ENCODE assay signal across 8 mouse cellular contexts in genomic region chr3:89354816-89355511, GRCm38 (mm10). TPM values are rescaled to one million over a fixed set of nuclear protein-coding genes. Genes with fewer than 3 reads are reported as not detected.
DNase-seq lines count a peak whose midpoint lies in the region; ATAC-seq and TF ChIP-seq lines count a peak whose summit lies in the region.
"Had no signal": no experiment of that assay in that cellular context is flagged by ENCODE, and none has a peak within 500 bp of the region (broad histone marks: within the 10 kb centered on the region; RNA-seq: fewer than 3 reads in every experiment).

No protein-coding gene starts in this region.

- H3K4me2 ChIP-seq in intestine, embryonic 15.5 days (replicated peaks), result peak overlapping the region; percentile 28; the same call in 1 of the 2 replicates
- H3K4me2 ChIP-seq in midbrain, postnatal 0 days (ENCODE audit: low read depth, low read length, poor library complexity, severe bottlenecking), result no peak overlapping the region

- intact Hi-C loops in gastrocnemius, adult 2 months (cut with DNase I), result loop anchor here (2.0 kb wide), 2 partner anchors 14 to 38 kb away; no protein-coding TSS in a partner anchor
- intact Hi-C loops in left cerebral cortex, postnatal 14 days (cut with DNase I), result loop anchor here (5.0 kb wide), 1 partner anchor 38 kb away; no protein-coding TSS in a partner anchor

- TF ChIP-seq CTCF in gastrocnemius, adult 2 months (IDR thresholded peaks at IDR 0.05), result peak; percentile 100
- peak; percentile 88 for TF ChIP-seq CTCF in midbrain, postnatal 0 days (IDR thresholded peaks at IDR 0.05)

- no peaks in the 10 kb centered on the region for H3K36me3 ChIP-seq in intestine, embryonic 15.5 days
- H3K36me3 ChIP-seq in midbrain, postnatal 0 days (ENCODE audit: insufficient read depth, low read length), result no peaks in the 10 kb centered on the region

- H3K27ac ChIP-seq in gastrocnemius, adult 2 months, result peak overlapping the region; percentile 43; the same call in 1 of the 2 replicates
- H3K27ac ChIP-seq in intestine, embryonic 15.5 days, result no peak overlapping the region
- H3K27ac ChIP-seq in midbrain, postnatal 0 days (ENCODE audit: low read depth, low read length), result no peak overlapping the region

- peak; percentile 81 for DNase-seq in R1 (ENCODE audit: low read depth, low spot score)
- peak; percentile 82 for DNase-seq in cerebellum, adult 11 months
- DNase-seq in gastrocnemius, adult 2 months, result peak; percentile 83
- peak; percentile 86 to 95 for DNase-seq in left cerebral cortex, postnatal 14 days (ENCODE audit: low spot score in 2 of 2)
- peak; percentile 74 for DNase-seq in midbrain, postnatal 0 days (ENCODE audit: low spot score)
- DNase-seq in spleen, postnatal 4 days (ENCODE audit: low spot score in 2 of 2), result peak; percentile 72 to 91

- H3K9me3 ChIP-seq in intestine, embryonic 15.5 days, result no peaks in the 10 kb centered on the region
- H3K9me3 ChIP-seq in midbrain, postnatal 0 days (ENCODE audit: low read length), result no peaks in the 10 kb centered on the region

- H3K4me1 ChIP-seq in intestine, embryonic 15.5 days (replicated peaks), result peaks cover 19% of the 10 kb centered on the region
- H3K4me1 ChIP-seq in midbrain, postnatal 0 days (ENCODE audit: insufficient read depth, low read length), result no peaks in the 10 kb centered on the region

- H3K9ac ChIP-seq in intestine, embryonic 15.5 days, result no peak overlapping the region
- H3K9ac ChIP-seq in midbrain, postnatal 0 days (replicated peaks; ENCODE audit: low read length, poor library complexity, severe bottlenecking), result no peak overlapping the region

- WGBS in intestine, embryonic 15.5 days, result 20% methylated on average over 5 of the region's 5 CpGs
- 22% methylated on average over 5 of the region's 5 CpGs for WGBS in midbrain, postnatal 0 days

- H3K4me3 ChIP-seq in gastrocnemius, adult 2 months, result no peak overlapping the region
- no peak overlapping the region for H3K4me3 ChIP-seq in intestine, embryonic 15.5 days (replicated peaks)
- no peak overlapping the region for H3K4me3 ChIP-seq in midbrain, postnatal 0 days (ENCODE audit: low read depth, low read length)

- peak; percentile 64 for ATAC-seq in intestine, embryonic 15.5 days
- ATAC-seq in midbrain, postnatal 0 days (ENCODE audit: low FRiP score), result no peak

- no peaks in the 10 kb centered on the region for H3K27me3 ChIP-seq in intestine, embryonic 15.5 days (replicated peaks)
- H3K27me3 ChIP-seq in midbrain, postnatal 0 days (ENCODE audit: insufficient read depth, low read length), result no peaks in the 10 kb centered on the region

RNA-seq across cellular contexts. Expression of gene Adam15, which starts 5.2 kb away (rescaled TPM):
- total RNA-seq in gastrocnemius, adult 2 months (2021), result 10 to 100 TPM; 21.7 to 30.5 TPM
- 45.5 and 49.5 TPM in 2 replicates for polyA plus RNA-seq in intestine, embryonic 15.5 days (2015; fragmentation: Nextera tagmentation; extraction: Ambion mirVana)
- 10 to 100 TPM; 95.0 TPM for total RNA-seq in left cerebral cortex, postnatal 14 days (2021)
- 63.4 and 88.8 TPM in 2 replicates for total RNA-seq in midbrain, postnatal 0 days (2014; rRNA removed)
- polyA plus RNA-seq in midbrain, postnatal 0 days (2015; fragmentation: Nextera tagmentation; extraction: Ambion mirVana), result 73.6 and 79.4 TPM in 2 replicates

RNA-seq across cellular contexts. Expression of gene Dcst2, which starts 6.8 kb away (rescaled TPM):
- total RNA-seq in gastrocnemius, adult 2 months (2021), result not detected
- polyA plus RNA-seq in intestine, embryonic 15.5 days (2015; fragmentation: Nextera tagmentation; extraction: Ambion mirVana), result 1.4 and 1.5 TPM in 2 replicates
- under 1 TPM; 0.34 to 0.35 TPM for total RNA-seq in left cerebral cortex, postnatal 14 days (2021)
- not detected in 2 replicates for total RNA-seq in midbrain, postnatal 0 days (2014; rRNA removed)
- polyA plus RNA-seq in midbrain, postnatal 0 days (2015; fragmentation: Nextera tagmentation; extraction: Ambion mirVana), result 0.31 and 0.51 TPM in 2 replicates
- total RNA-seq: neutrophil, adult 5-6 weeks had no signal

RNA-seq across cellular contexts. Expression of gene Dcst1, which starts 10.1 kb away (rescaled TPM):
- not detected for total RNA-seq in gastrocnemius, adult 2 months (2021)
- polyA plus RNA-seq in intestine, embryonic 15.5 days (2015; fragmentation: Nextera tagmentation; extraction: Ambion mirVana), result 1.6 and 1.9 TPM in 2 replicates
- total RNA-seq in left cerebral cortex, postnatal 14 days (2021), result under 1 TPM in 1 of 2 experiments, not detected in 1; 0.23 TPM
- total RNA-seq in midbrain, postnatal 0 days (2014; rRNA removed), result 0.05 TPM in 1 of 2 replicates, not detected in the other
- 1.1 TPM in 2 replicates for polyA plus RNA-seq in midbrain, postnatal 0 days (2015; fragmentation: Nextera tagmentation; extraction: Ambion mirVana)
- total RNA-seq: neutrophil, adult 5-6 weeks had no signal

RNA-seq across cellular contexts. Expression of gene Efna4, which starts 17.1 kb away (rescaled TPM):
- under 1 TPM; 0.15 to 0.20 TPM for total RNA-seq in gastrocnemius, adult 2 months (2021)
- polyA plus RNA-seq in intestine, embryonic 15.5 days (2015; fragmentation: Nextera tagmentation; extraction: Ambion mirVana), result 16.9 and 18.1 TPM in 2 replicates
- total RNA-seq in left cerebral cortex, postnatal 14 days (2021), result under 1 TPM; 0.29 to 0.61 TPM
- total RNA-seq in midbrain, postnatal 0 days (2014; rRNA removed), result 3.0 and 7.9 TPM in 2 replicates
- 2.5 and 3.5 TPM in 2 replicates for polyA plus RNA-seq in midbrain, postnatal 0 days (2015; fragmentation: Nextera tagmentation; extraction: Ambion mirVana)
- total RNA-seq: neutrophil, adult 5-6 weeks had no signal

RNA-seq across cellular contexts. Expression of gene Efna3, which starts 32.2 kb away (rescaled TPM):
- not detected for total RNA-seq in gastrocnemius, adult 2 months (2021)
- 9.0 and 9.2 TPM in 2 replicates for polyA plus RNA-seq in intestine, embryonic 15.5 days (2015; fragmentation: Nextera tagmentation; extraction: Ambion mirVana)
- 10 to 100 TPM; 48.5 to 49.6 TPM for total RNA-seq in left cerebral cortex, postnatal 14 days (2021)
- 93.5 and 115 TPM in 2 replicates for total RNA-seq in midbrain, postnatal 0 days (2014; rRNA removed)
- polyA plus RNA-seq in midbrain, postnatal 0 days (2015; fragmentation: Nextera tagmentation; extraction: Ambion mirVana), result 52.3 and 58.4 TPM in 2 replicates
- total RNA-seq: neutrophil, adult 5-6 weeks had no signal
